ENCODE assay signal across 20 mouse cellular contexts in genomic region chr15:94921672-94922071, GRCm38 (mm10).
"Had no signal": no experiment of that assay in that cellular context is flagged by ENCODE, and none has a peak within 500 bp of the region (broad histone marks: within the 10 kb centered on the region; RNA-seq: fewer than 3 reads in every experiment).

No protein-coding gene starts in this region.

- H3K9me3 ChIP-seq: kidney, embryonic 15.5 days; limb, embryonic 12.5 days; limb, embryonic 15.5 days; liver, embryonic 12.5 days; liver, embryonic 15.5 days; lung, embryonic 15.5 days; midbrain, embryonic 12.5 days; neural tube, embryonic 12.5 days; neural tube, embryonic 15.5 days had no signal

- H3K4me2 ChIP-seq: kidney, embryonic 15.5 days; limb, embryonic 12.5 days; limb, embryonic 15.5 days; liver, embryonic 12.5 days; liver, embryonic 15.5 days; lung, embryonic 15.5 days; midbrain, embryonic 12.5 days; neural tube, embryonic 12.5 days; neural tube, embryonic 15.5 days had no signal

- ATAC-seq: intestine, postnatal 0 days; liver, embryonic 12.5 days had no signal

- H3K36me3 ChIP-seq: kidney, embryonic 15.5 days; limb, embryonic 12.5 days; limb, embryonic 15.5 days; liver, embryonic 12.5 days; liver, embryonic 15.5 days; lung, embryonic 15.5 days; midbrain, embryonic 12.5 days; neural tube, embryonic 12.5 days; neural tube, embryonic 15.5 days had no signal

- DNase-seq: kidney, adult 8-10 months; kidney, postnatal 14 days; kidney, postnatal 4 days; left cerebral cortex, postnatal 4 days; lung, adult 18-20 months; lung, postnatal 10 days; lung, postnatal 36 days; thymus, adult 18-20 months; thymus, postnatal 36 days had no signal

- H3K9ac ChIP-seq: kidney, embryonic 15.5 days; limb, embryonic 12.5 days; limb, embryonic 15.5 days; liver, embryonic 12.5 days; liver, embryonic 15.5 days; lung, embryonic 15.5 days; midbrain, embryonic 12.5 days; neural tube, embryonic 12.5 days; neural tube, embryonic 15.5 days had no signal

- H3K4me1 ChIP-seq: kidney, embryonic 15.5 days; limb, embryonic 15.5 days; liver, embryonic 12.5 days; liver, embryonic 15.5 days; lung, embryonic 15.5 days; megakaryocyte, embryonic 14.5 days; midbrain, embryonic 12.5 days; neural tube, embryonic 12.5 days; neural tube, embryonic 15.5 days had no signal

- H3K4me3 ChIP-seq: kidney, embryonic 15.5 days; limb, embryonic 12.5 days; limb, embryonic 15.5 days; liver, embryonic 12.5 days; liver, embryonic 15.5 days; lung, embryonic 15.5 days; megakaryocyte, embryonic 14.5 days; midbrain, embryonic 12.5 days; neural tube, embryonic 12.5 days; neural tube, embryonic 15.5 days had no signal

- H3K27ac ChIP-seq: kidney, embryonic 15.5 days; limb, embryonic 12.5 days; limb, embryonic 15.5 days; liver, embryonic 12.5 days; liver, embryonic 15.5 days; lung, embryonic 15.5 days; midbrain, embryonic 12.5 days; neural tube, embryonic 12.5 days; neural tube, embryonic 15.5 days had no signal

- H3K27me3 ChIP-seq: kidney, embryonic 15.5 days; limb, embryonic 12.5 days; limb, embryonic 15.5 days; liver, embryonic 12.5 days; liver, embryonic 15.5 days; lung, embryonic 15.5 days; megakaryocyte, embryonic 14.5 days; midbrain, embryonic 12.5 days; neural tube, embryonic 12.5 days; neural tube, embryonic 15.5 days had no signal
